Mouse (Mus musculus) limb, embryonic 14.5 days (tissue): ENCODE data around the gene Sf3b3. TPM values are rescaled to one million over a fixed set of nuclear protein-coding genes. Genes with fewer than 3 reads are reported as not detected.

Experiments used
- ATAC-seq: fragments of 200-750 bp; cut with Nextera tagmentation; 2 replicates; pipeline ENCODE4 v1.8.0; 2017; ENCODE audit warnings: low read depth, moderate number of reproducible peaks, moderate TSS enrichment; ENCODE audit not compliant: low FRiP score
- DNase-seq: peaks from one replicate; pipeline ENCODE4 v3.0.0-alpha.2; 2015; ENCODE audit warnings: low spot score
- H3K27ac ChIP-seq: fragments of 300-500 bp; sonication (generic); replicated peaks from 2 replicates; pipeline ENCODE4 v1.5.1; 2014; ENCODE audit warnings: low read depth, mild to moderate bottlenecking, low read length, moderate library complexity, mixed read lengths
- H3K27me3 ChIP-seq: fragments of 300-500 bp; sonication (generic); 2 replicates; pipeline ENCODE4 v1.6.1; 2014; ENCODE audit warnings: low read length, mixed read lengths; ENCODE audit not compliant: control insufficient read depth, insufficient read depth
- H3K36me3 ChIP-seq: fragments of 300-500 bp; sonication (generic); 2 replicates; pipeline ENCODE4 v1.6.1; 2014; ENCODE audit warnings: mild to moderate bottlenecking, low read length, moderate library complexity, mixed read lengths; ENCODE audit not compliant: control insufficient read depth, insufficient read depth
- H3K4me1 ChIP-seq: fragments of 300-500 bp; sonication (generic); 2 replicates; pipeline ENCODE4 v1.6.1; 2014; ENCODE audit warnings: antibody characterized with exemption, low read length, mixed read lengths; ENCODE audit not compliant: control insufficient read depth, insufficient read depth
- H3K4me2 ChIP-seq: fragments of 300-500 bp; sonication (generic); replicated peaks from 2 replicates; pipeline ENCODE4 v1.6.1; 2014; ENCODE audit warnings: low read depth, mild to moderate bottlenecking, low read length, moderate library complexity; ENCODE audit not compliant: severe bottlenecking
- H3K4me3 ChIP-seq: fragments of 300-500 bp; sonication (generic); replicated peaks from 2 replicates; pipeline ENCODE4 v1.5.1; 2014; ENCODE audit warnings: low read length
- H3K9ac ChIP-seq: fragments of 300-500 bp; sonication (generic); 2 replicates; pipeline ENCODE4 v1.6.1; 2014; ENCODE audit warnings: mild to moderate bottlenecking, low read depth, low read length, moderate library complexity; ENCODE audit not compliant: severe bottlenecking
- H3K9me3 ChIP-seq: fragments of 300-500 bp; sonication (generic); 2 replicates; pipeline ENCODE4 v1.6.1; 2016; ENCODE audit warnings: low read length; ENCODE audit not compliant: control insufficient read depth
- POLR2A ChIP-seq: fragments of 200-500 bp; IDR thresholded peaks from 2 replicates; pipeline ENCODE4 v1.8.0; 2012; ENCODE audit warnings: inconsistent platforms, mild to moderate bottlenecking, moderate library complexity, borderline replicate concordance; ENCODE audit not compliant: insufficient read depth, insufficient read length; ENCODE audit errors: extremely low read depth
- WGBS: fragments of 180-500 bp; shearing (Covaris S2); extraction: QIAGEN DNeasy Blood & Tissue Kit; methylation state at CpG from one replicate; pipeline ENCODE4 v1.1.7; 2014; 5-methylcytosine and 5-hydroxymethylcytosine counted together
- polyA plus RNA-seq, 2 experiments: library from polyadenylated mRNA; depleted of rRNA in 1 of 2; stranded (reverse) in 1 of 2; unstranded in 1 of 2; fragments of >200 nt; fragmentation: Nextera tagmentation in 1 of 2; extraction: Ambion mirVana in 1 of 2; gene quantifications; 2 replicates each; pipeline versions ENCODE4 v1.2.1 to v1.2.3; 2012 to 2014

The Sf3b3 gene
- polyA plus RNA-seq, 2 experiments = 92.7 to 132 TPM

DNA sequence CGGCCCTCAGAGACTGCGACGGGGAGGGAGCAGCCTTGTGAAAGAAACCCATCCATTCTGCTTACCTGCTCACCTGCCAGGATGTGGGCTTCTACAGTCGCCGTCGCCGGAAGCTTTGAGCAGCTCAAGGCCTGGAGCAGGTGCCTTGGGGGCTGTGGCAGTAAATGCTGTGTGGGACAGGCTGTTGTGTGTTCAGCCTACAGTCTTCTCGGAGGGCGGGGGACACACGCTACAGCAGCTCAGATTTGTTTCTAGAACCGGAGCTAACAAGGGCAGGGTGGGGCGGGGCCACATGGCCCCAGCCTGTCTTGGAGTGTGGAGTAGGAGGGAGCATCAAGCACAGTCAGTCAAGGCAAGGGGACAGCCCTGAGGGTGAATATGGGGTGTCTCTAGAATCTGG, 40.9 kb downstream of the Sf3b3 start, which contains the start of gene Il34:
TSS of gene Il34 (minus strand) at position 256 of the 400 bp plus-strand sequence.
- H3K27ac ChIP-seq = no peak within 1 kb of the TSS
- H3K4me3 ChIP-seq = no peak within 1 kb of the TSS
- peaks cover 14% of the 10 kb centered on the region for H3K36me3 ChIP-seq
- no peak for DNase-seq
- no peak for ATAC-seq
- 30% methylated on average over 12 of the region's 12 CpGs for WGBS
- no peak for TF ChIP-seq POLR2A
- no peaks in the 10 kb centered on the region for H3K27me3 ChIP-seq
- H3K9ac ChIP-seq = no peak within 1 kb of the TSS
- H3K9me3 ChIP-seq = no peaks in the 10 kb centered on the region
- 0 out of 2 replicates have a peak, but pooled peaks cover 7% of the 10 kb centered on the region for H3K4me1 ChIP-seq
- no peak within 1 kb of the TSS for H3K4me2 ChIP-seq

DNA sequence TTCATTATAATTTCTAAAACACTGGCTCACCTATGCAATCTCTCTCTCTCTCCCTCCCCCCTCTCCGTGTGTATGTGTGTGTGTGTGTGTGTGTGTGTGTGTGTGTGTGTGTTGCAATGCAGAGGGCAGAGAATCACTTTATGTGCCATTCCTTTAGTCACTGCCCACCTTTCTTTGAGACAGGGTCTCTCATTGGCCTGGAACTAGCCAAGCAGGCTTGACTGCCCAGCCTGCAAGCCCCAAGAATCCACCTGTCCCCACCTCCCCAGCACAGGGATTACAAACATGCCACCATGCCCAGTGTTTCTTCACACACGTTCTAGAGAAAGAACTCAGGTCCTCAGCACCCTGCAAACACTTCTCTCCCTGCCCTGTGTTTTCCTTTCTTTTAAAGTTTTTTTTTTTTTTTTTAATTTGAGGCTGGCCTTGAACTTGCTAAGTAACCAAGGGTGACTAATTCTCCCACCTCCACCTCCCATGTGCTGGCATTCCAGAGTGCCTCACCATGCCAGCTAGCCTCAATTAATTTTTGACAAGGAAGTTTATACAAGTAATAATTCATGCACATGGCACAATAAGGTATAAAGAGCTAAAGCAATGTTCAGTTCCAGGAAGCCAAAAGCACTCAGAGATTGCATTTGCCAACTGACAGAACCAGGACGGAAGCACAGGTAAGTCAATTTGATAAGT, 41.6 kb downstream of the Sf3b3 start:
- TF ChIP-seq POLR2A = no peak
- Histone ChIP-seq H3K27ac (no peak overlapping the region), H3K36me3 (peaks cover 7% of the 10 kb centered on the region), H3K4me3 (no peak overlapping the region), H3K9ac (no peak overlapping the region), H3K4me1 (0 out of 2 replicates have a peak, but pooled peaks cover 7% of the 10 kb centered on the region), H3K4me2 (no peak overlapping the region), H3K9me3 (no peaks in the 10 kb centered on the region), H3K27me3 (no peaks in the 10 kb centered on the region)
- ATAC-seq (no peak), DNase-seq (no peak)
- 47% methylated on average over 2 of the region's 3 CpGs for WGBS

DNA sequence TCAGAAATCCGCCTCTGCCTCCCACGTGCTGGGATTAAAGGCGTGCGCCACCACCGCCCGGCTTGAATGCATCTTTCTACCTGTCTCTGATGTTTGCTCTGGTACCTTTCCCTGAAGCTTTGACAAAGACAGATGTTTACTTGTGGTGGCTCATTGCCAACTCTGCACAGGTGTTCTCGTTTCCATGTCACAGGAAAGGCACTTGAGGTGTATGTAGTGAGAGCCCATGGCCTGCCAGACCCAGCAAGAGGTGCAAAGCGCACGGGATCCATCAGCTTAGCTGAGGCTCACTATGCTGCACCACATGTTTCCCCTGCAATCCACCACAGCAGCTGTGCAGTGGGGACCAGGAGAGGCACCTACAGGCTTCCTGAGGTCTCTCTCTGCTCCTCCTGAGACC, 42.7 kb downstream of the Sf3b3 start:
- Histone ChIP-seq H3K36me3 (no peaks in the 10 kb centered on the region), H3K4me1 (0 out of 2 replicates have a peak, but pooled peaks cover 6% of the 10 kb centered on the region), H3K9ac (no peak overlapping the region), H3K4me3 (no peak overlapping the region), H3K27me3 (no peaks in the 10 kb centered on the region), H3K4me2 (no peak overlapping the region), H3K27ac (no peak overlapping the region), H3K9me3 (no peaks in the 10 kb centered on the region)
- ATAC-seq (no peak), DNase-seq (no peak)
- 75% methylated on average over 9 of the region's 9 CpGs for WGBS
- no peak for TF ChIP-seq POLR2A

DNA sequence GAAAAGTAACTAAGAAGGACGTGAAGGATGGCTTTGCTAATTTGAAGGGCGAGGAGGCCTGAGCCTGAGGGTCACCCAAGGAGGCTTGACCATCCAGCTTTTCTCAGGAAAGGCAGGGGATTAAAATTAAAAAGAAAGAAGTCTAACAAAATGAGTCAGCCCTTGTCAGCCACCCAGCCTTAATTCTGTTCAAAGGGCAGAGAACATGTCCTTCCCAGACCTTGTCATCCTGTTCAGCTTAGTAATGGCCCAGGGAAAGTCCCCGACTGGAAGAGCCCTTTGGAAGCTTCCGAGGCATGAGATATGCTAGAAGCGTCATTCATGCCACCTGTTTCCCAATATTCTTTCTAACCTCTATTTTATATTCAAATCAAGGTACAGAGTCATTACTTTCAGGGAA, 43.6 kb downstream of the Sf3b3 start:
- TF ChIP-seq POLR2A = no peak
- DNase-seq (no peak), ATAC-seq (no peak)
- no peaks in the 10 kb centered on the region for H3K36me3 ChIP-seq
- H3K27ac ChIP-seq = no peak overlapping the region
- H3K4me3 ChIP-seq = no peak overlapping the region
- H3K27me3 ChIP-seq = no peaks in the 10 kb centered on the region
- 85% methylated on average over 5 of the region's 5 CpGs for WGBS
- H3K9ac ChIP-seq = no peak overlapping the region
- no peaks in the 10 kb centered on the region for H3K9me3 ChIP-seq
- no peak overlapping the region for H3K4me2 ChIP-seq
- no peaks in the 10 kb centered on the region for H3K4me1 ChIP-seq

DNA sequence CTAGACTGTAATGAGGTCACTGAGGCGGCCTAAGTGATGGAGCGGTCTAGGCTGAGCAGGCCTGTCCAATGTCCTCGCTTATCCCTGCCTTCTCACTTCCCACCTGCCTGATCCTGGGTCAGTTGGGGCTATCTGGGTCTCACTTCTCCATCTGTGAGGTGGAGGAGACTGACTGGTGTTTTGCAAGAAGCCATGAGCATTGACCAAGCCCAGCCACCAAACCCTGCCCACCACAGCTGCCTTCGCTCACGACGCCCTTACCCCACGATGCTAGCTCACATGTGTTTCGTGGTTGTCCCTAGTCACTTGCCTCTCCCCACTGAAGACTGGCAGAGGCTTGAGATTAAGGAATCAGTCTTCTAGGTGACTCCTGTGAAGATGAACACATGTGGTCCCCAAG, 49.5 kb downstream of the Sf3b3 start:
- no peaks in the 10 kb centered on the region for H3K9me3 ChIP-seq
- no peak overlapping the region for H3K27ac ChIP-seq
- ATAC-seq (no peak), DNase-seq (no peak)
- WGBS = 89% methylated on average over 8 of the region's 8 CpGs
- no peak overlapping the region for H3K4me2 ChIP-seq
- no peak overlapping the region for H3K9ac ChIP-seq
- TF ChIP-seq POLR2A = no peak
- H3K36me3 ChIP-seq = no peaks in the 10 kb centered on the region
- H3K4me3 ChIP-seq = no peak overlapping the region
- H3K27me3 ChIP-seq = no peaks in the 10 kb centered on the region
- peaks cover 6% of the 10 kb centered on the region; the same call in 1 of the 2 replicates for H3K4me1 ChIP-seq
